Mouse (Mus musculus): ENCODE results near the gene Shank1.
A peak's percentile ranks its signal among the peaks of the same experiment; 100 is the strongest.

DNA sequence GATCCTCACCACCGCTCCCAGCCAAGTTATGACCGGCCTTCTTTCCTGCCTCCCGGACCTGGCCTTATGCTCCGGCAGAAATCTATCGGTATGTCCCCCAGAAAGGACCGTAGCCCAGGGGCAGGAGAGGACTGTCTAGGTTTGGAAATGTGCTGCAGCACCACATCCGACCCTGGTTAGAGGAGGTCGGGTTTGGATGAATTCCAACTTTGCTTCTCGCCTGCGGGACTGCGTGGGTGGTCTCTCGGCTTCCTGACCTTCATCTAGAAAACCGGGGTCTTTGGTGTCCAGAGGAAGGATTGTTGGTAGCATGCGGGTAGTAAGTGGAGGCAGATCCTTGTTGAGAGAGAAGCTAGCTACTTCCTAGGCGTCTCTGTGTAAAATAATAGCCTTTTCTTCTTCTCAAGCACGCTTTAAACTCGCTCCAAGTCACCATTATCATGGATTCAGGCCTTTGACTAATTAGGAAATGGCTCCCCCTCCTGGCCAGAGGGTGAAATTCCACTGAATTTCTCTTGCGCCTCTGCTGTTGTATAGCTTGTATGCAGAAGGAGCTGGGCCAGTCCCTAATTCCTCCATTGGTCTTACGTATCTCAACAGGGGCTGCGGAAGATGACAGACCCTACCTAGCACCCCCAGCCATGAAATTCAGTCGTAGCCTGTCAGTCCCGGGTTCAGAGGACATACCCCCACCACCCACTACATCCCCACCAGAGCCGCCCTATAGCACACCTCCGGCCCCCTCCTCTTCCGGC lies 41.1 kb downstream of the Shank1 start:
- TF ChIP-seq POLR2A (IDR thresholded peaks at IDR 0.05; ENCODE audit: low read depth, low read length), result no peak
- peak; percentile 73 for TF ChIP-seq CTCF (conservative IDR thresholded peaks at IDR 0.05; ENCODE audit: insufficient read depth, insufficient read length, low read depth, low read length)

All from kidney, adult 2 months (tissue).